Mouse (Mus musculus): ENCODE measurements around the gene Larp4b.

DNA sequence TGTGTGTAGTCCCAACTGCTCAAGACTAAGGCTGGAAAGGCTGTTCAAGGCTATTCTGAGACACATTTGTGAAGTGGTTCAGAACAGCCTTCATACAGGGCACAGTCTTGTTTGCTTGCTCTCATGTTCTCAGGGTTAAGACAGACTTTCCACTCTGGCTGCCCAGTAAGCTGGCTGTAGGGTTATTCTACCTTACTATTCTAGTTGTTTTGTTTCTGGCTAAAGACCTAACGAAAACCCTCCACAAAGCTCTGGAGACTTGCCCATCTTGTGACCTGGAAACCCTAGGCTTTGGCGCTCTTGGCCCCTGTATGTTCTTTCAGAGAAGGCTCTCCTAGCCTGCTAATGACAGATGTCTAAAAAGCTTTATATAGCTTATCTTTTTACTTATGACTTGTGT is 55.1 kb downstream of the Larp4b start:
- no peak for TF ChIP-seq CTCF (IDR thresholded peaks at IDR 0.05; ENCODE audit: low read depth)
- TF ChIP-seq EP300 (optimal IDR thresholded peaks at IDR 0.05) = no peak

Data from stomach, postnatal 0 days (tissue).